Mouse (Mus musculus) lung, postnatal 0 days (tissue): Measurements from ENCODE around the gene Trim43a. TPM values are rescaled to one million over a fixed set of nuclear protein-coding genes. Genes with fewer than 3 reads are reported as not detected.
A peak's percentile ranks its signal among the peaks of the same experiment; 100 is the strongest.
"Not testable (repeated sequence)": the region's sequence is repeated elsewhere in the genome, so short reads cannot be mapped to it uniquely, and the experiment has no call there.

Experiments used
- ATAC-seq: fragments of 200-750 bp; cut with Nextera tagmentation; 2 replicates; pipeline ENCODE4 v1.8.0; 2017; ENCODE audit warnings: moderate library complexity
- DNase-seq: peaks from one replicate; pipeline ENCODE4 v3.0.0-alpha.2; 2016; ENCODE audit warnings: low spot score
- H3K27ac ChIP-seq: fragments of 300-500 bp; sonication (generic); 2 replicates; pipeline ENCODE4 v1.5.1; 2014; ENCODE audit warnings: antibody characterized with exemption, mild to moderate bottlenecking, low read length, mixed read lengths
- H3K27me3 ChIP-seq: fragments of 300-500 bp; sonication (generic); replicated peaks from 2 replicates; pipeline ENCODE4 v1.6.1; 2014; ENCODE audit warnings: low read length, mixed read lengths; ENCODE audit not compliant: insufficient read depth
- H3K36me3 ChIP-seq: fragments of 300-500 bp; sonication (generic); 2 replicates; pipeline ENCODE4 v1.6.1; 2014; ENCODE audit warnings: low read length, mixed read lengths; ENCODE audit not compliant: insufficient read depth
- H3K4me1 ChIP-seq: fragments of 300-500 bp; sonication (generic); 2 replicates; pipeline ENCODE4 v1.6.1; 2014; ENCODE audit warnings: antibody characterized with exemption, low read depth, low read length, mixed read lengths; ENCODE audit not compliant: insufficient read depth
- H3K4me2 ChIP-seq: fragments of 300-500 bp; sonication (generic); replicated peaks from 2 replicates; pipeline ENCODE4 v1.6.1; 2014; ENCODE audit warnings: low read depth, mild to moderate bottlenecking, low read length, moderate library complexity, mixed read lengths
- H3K4me3 ChIP-seq: fragments of 300-500 bp; sonication (generic); 2 replicates; pipeline ENCODE4 v1.5.1; 2014; ENCODE audit warnings: low read depth, low read length
- H3K9ac ChIP-seq: fragments of 300-500 bp; sonication (generic); replicated peaks from 2 replicates; pipeline ENCODE4 v1.6.1; 2014; ENCODE audit warnings: low read depth, mild to moderate bottlenecking
- H3K9me3 ChIP-seq: fragments of 300-500 bp; sonication (generic); 2 replicates; pipeline ENCODE4 v1.6.1; 2016; ENCODE audit warnings: low read length, mixed read lengths
- CTCF ChIP-seq: IDR thresholded peaks from 2 replicates; pipeline ENCODE4 v1.5.1; 2016; ENCODE audit warnings: antibody characterized with exemption, mild to moderate bottlenecking
- EP300 ChIP-seq: IDR thresholded peaks from 2 replicates; pipeline ENCODE4 v1.6.1; 2016; ENCODE audit warnings: antibody characterized with exemption, mild to moderate bottlenecking, control low read depth
- WGBS: fragments of 180-500 bp; shearing (Covaris S2); extraction: QIAGEN DNeasy Blood & Tissue Kit; methylation state at CpG from one replicate; pipeline ENCODE4 v1.1.7; 2014; 5-methylcytosine and 5-hydroxymethylcytosine counted together
- polyA plus RNA-seq: library from polyadenylated mRNA; unstranded; fragments of >200 nt; fragmentation: Nextera tagmentation; extraction: Ambion mirVana; gene quantifications from 2 replicates; pipeline ENCODE4 v1.2.1, GENCODE M21; 2015

Gene Trim43a
- polyA plus RNA-seq, 1 experiment from 2014 or later, result not detected

DNA sequence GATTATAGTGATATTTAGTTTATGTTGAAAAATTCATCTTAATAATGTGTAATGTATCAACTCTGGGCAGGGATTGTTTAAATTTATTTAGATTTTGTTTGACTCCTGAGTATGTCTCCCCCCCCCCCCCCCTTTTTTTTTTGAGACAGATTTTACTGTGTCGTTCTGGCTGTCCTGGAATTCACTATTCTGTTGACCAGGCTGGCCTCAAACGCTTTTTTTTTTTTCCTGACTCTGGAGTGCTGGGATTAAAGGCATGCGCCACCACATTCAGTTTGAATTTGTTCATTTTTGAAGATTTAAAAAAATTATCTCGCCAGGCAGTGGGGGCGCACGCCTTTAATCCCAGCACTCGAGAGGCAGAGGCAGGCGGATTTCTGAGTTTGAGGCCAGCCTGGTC lies 34.0 kb upstream of the Trim43a start:
- Histone ChIP-seq H3K27ac (no peak overlapping the region), H3K9me3 (no peaks in the 10 kb centered on the region), H3K27me3 (no peaks in the 10 kb centered on the region), H3K4me2 (no peak overlapping the region), H3K9ac (no peak overlapping the region), H3K4me3 (no peak overlapping the region), H3K4me1 (peaks cover 6% of the 10 kb centered on the region; the same call in 1 of the 2 replicates), H3K36me3 (no peaks in the 10 kb centered on the region)
- WGBS, result 51% methylated on average over 8 of the region's 8 CpGs
- DNase-seq (no peak), ATAC-seq (no peak)
- TF ChIP-seq CTCF (no peak), EP300 (no peak)

DNA sequence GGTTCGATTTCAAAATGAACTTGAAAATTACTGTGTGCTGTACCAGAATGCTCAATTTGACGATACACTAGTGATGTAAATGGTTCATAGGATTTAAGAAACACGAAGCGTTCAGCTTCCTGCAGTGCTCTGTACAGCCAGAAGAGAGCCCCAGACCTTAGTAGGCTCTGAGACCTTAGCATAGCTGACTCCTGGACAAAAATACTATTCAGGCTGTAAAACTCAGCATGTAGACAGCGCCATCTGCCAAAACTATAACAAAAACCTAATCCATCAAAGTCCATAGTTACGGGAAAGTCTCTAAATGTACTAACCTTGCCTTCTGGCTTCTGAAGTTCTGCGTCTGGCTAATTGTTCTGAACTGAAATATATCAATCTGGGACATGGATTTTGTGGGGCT lies 33.4 kb upstream of the Trim43a start:
- 14% methylated on average over 7 of the region's 7 CpGs for WGBS
- Histone ChIP-seq H3K27me3 (no peaks in the 10 kb centered on the region), H3K4me2 (peak overlapping the region; percentile 56), H3K4me1 (peaks cover 6% of the 10 kb centered on the region; the same call in 1 of the 2 replicates), H3K4me3 (peak overlapping the region; percentile 73), H3K9me3 (no peaks in the 10 kb centered on the region), H3K27ac (no peak overlapping the region), H3K9ac (no peak overlapping the region), H3K36me3 (no peaks in the 10 kb centered on the region)
- TF ChIP-seq EP300, result no peak
- peak; percentile 68 for TF ChIP-seq CTCF
- DNase-seq (peak; percentile 89), ATAC-seq (peak; percentile 78)

DNA sequence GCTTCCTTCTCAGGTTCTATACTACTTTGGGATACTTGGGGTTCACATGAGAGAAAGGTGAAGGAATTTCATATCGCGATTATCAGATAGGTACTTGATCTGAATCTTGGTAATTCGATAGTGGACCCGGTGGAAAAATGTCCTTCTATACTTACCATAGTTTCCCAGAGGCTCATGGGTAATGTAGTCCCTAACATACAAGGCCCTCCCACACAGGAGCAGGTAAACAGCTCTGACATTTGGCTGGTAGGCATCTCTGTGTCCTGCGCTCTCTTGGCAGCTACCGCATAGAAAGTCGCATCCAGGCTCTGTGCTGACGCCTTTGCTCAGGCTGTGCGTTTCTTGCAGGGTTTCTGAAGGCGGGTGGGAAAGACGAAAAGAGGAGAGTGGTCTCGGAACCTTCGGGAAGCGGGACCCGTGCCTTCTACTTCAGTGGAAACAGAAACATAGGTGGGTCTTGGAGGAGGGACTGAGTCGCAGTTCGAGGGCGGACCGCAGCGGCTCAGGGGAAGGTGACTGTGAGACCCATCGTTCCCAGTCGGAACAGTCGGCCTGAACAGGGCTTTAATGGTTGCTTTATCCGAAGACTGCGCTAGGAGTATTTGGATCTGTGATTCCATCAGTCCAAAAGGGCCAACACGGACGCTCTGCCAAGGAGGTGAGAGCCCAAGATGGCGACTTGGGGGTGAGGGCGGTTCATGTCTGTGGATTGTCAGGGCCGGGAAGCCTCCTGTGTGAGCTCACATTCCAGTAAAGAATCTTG lies 32.7 kb upstream of the Trim43a start, which contains the start of gene Zfp949:
Gene Zfp949 (plus strand): TSS at position 170 of the 763 bp plus-strand sequence.
- ATAC-seq (peak; percentile 95), DNase-seq (peak; percentile 92)
- Histone ChIP-seq H3K4me2 (peak within 1 kb of the TSS; percentile 56), H3K4me3 (peak within 1 kb of the TSS; percentile 73), H3K27ac (peak within 1 kb of the TSS; percentile 71), H3K27me3 (no peaks in the 10 kb centered on the region), H3K4me1 (peaks cover 6% of the 10 kb centered on the region; the same call in 1 of the 2 replicates), H3K9me3 (no peaks in the 10 kb centered on the region), H3K36me3 (no peaks in the 10 kb centered on the region), H3K9ac (peak within 1 kb of the TSS; percentile 74)
- 1% methylated on average over 30 of the region's 30 CpGs for WGBS
- TF ChIP-seq CTCF, result no peak
- TF ChIP-seq EP300, result no peak; the same call in 1 of the 2 replicates

DNA sequence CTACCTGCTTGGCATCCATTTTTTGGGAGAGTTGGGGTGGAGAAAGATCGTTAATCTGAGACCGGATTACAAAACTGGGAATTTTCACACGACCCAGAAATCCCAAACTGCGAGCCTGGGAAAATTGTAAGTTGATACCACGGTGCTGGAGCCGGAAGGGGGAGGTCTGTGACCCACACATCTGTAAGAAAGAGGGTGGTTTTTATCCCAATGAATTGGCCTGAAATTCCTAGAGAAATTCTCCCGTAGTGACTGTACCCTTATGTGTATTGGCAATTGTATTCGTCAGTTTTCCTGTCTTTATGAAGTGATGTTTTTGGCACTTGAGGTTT lies 32.1 kb upstream of the Trim43a start:
- TF ChIP-seq EP300, result no peak
- no peak for TF ChIP-seq CTCF
- Histone ChIP-seq H3K27ac (peak overlapping the region; percentile 71; the same call in 1 of the 2 replicates), H3K27me3 (no peaks in the 10 kb centered on the region), H3K9ac (peak overlapping the region; percentile 74), H3K4me2 (peak overlapping the region; percentile 56), H3K36me3 (no peaks in the 10 kb centered on the region), H3K4me1 (peaks cover 6% of the 10 kb centered on the region; the same call in 1 of the 2 replicates), H3K9me3 (no peaks in the 10 kb centered on the region), H3K4me3 (peak overlapping the region; percentile 73)
- peak; percentile 39 for DNase-seq
- no peak for ATAC-seq
- WGBS, result 1% methylated on average over 8 of the region's 8 CpGs

DNA sequence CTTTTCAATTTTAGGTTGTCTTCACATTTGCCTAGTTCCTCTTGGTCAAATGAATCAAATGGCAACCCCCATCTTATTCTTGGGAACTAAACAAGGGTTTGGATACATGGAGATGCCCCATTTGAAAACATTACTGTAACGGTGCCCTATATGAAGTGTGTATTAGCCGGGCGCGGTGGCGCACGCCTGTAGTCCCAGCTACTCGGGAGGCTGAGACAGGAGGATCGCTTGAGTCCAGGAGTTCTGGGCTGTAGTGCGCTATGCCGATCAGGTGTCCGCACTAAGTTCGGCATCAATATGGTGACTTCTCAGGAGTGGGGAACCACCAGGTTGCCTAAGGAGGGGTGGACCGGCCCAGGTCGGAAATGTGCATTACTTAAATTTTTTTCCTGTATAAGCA lies 27.6 kb upstream of the Trim43a start:
- WGBS, result 97% methylated on average over 14 of the region's 14 CpGs
- Histone ChIP-seq H3K4me1 (peaks cover 6% of the 10 kb centered on the region; the same call in 1 of the 2 replicates), H3K9ac (no peak overlapping the region), H3K27me3 (no peaks in the 10 kb centered on the region), H3K4me2 (no peak overlapping the region), H3K36me3 (0 out of 2 replicates have a peak, but pooled peaks cover 2% of the 10 kb centered on the region), H3K4me3 (no peak overlapping the region), H3K9me3 (no peaks in the 10 kb centered on the region), H3K27ac (no peak overlapping the region)
- ATAC-seq (no peak), DNase-seq (no peak)
- TF ChIP-seq CTCF, result no peak
- no peak for TF ChIP-seq EP300

DNA sequence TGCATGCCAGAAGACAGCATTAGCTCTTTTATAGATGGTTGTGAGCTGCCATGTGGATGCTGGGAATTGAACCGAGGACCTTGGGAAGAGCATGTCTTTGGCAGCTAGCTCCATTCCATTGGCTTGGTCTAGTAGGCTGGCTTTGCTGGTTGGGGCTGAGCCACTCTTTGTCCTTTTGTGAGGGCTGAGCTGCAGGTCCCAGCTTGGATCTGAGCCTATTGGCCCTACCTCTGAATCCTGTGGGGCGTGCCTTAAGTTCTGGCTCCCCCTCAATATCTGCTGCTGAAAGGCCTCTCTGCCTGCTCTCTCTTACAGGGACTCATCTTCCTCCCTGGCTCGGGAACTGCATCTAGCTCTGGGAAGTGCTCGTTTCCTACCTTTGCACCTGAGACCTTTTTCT lies 22.5 kb upstream of the Trim43a start:
- Histone ChIP-seq H3K27ac (no peak overlapping the region), H3K4me1 (no peaks in the 10 kb centered on the region), H3K9me3 (no peaks in the 10 kb centered on the region), H3K9ac (no peak overlapping the region), H3K4me3 (no peak overlapping the region), H3K4me2 (no peak overlapping the region), H3K27me3 (no peaks in the 10 kb centered on the region), H3K36me3 (0 out of 2 replicates have a peak, but pooled peaks cover 3% of the 10 kb centered on the region)
- TF ChIP-seq EP300, result no peak
- no peak for TF ChIP-seq CTCF
- 88% methylated on average over 4 of the region's 4 CpGs for WGBS
- DNase-seq (no peak), ATAC-seq (no peak)

DNA sequence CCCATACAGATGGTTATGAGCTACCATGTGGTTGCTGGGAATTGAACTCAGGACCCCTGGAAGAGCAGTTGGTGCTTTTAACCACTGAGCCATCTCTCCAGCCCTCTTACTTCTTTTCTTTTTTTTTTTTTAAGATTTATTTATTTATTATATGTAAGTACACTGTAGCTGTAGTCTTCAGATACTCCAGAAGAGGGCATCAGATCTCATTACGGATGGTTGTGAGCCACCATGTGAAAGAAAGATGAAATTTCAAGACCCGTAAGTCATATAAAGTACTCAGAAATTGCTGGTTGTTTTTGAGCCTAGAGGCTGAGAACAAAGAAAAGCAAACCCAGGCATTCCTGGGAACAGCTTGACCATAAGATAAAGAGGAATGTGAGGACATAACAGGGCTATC lies 19.2 kb upstream of the Trim43a start:
- 86% methylated on average over 2 of the region's 2 CpGs for WGBS
- not testable (repeated sequence) for ATAC-seq

DNA sequence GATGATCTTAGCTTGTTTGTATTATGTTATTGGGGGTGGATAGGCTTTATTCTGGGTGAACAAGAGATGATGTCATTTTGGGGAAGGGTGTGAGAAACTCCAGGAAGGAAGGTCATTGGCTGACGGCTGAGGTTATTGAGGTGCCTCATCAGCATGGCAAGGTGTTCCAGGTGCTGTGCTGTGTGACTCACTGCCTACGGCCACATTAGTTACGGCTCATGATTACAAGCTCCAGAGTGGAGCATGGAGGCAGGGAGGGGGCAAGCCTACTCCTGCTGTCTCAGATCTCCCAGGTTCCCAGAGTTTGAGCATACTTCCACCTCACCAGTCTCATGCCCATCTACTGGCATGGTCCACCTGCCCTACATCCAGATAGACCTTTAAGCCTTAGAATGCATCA lies 10.2 kb upstream of the Trim43a start:
- H3K4me2 ChIP-seq, H3K4me1 ChIP-seq, H3K27me3 ChIP-seq, DNase-seq, H3K27ac ChIP-seq, H3K9ac ChIP-seq, H3K4me3 ChIP-seq, ATAC-seq: not testable (repeated sequence)
- 98% methylated on average over 3 of the region's 3 CpGs for WGBS
- H3K36me3 ChIP-seq, result peaks cover 36% of the 10 kb centered on the region
- peaks cover 25% of the 10 kb centered on the region for H3K9me3 ChIP-seq

More for the DNA sequence above, 19.2 kb upstream of the Trim43a start:
- H3K36me3 ChIP-seq, result peaks cover 13% of the 10 kb centered on the region; the same call in 1 of the 2 replicates
- not testable (repeated sequence) for H3K4me1 ChIP-seq, H3K27me3 ChIP-seq, H3K9ac ChIP-seq, H3K4me2 ChIP-seq, H3K27ac ChIP-seq, H3K9me3 ChIP-seq, DNase-seq, H3K4me3 ChIP-seq

DNA sequence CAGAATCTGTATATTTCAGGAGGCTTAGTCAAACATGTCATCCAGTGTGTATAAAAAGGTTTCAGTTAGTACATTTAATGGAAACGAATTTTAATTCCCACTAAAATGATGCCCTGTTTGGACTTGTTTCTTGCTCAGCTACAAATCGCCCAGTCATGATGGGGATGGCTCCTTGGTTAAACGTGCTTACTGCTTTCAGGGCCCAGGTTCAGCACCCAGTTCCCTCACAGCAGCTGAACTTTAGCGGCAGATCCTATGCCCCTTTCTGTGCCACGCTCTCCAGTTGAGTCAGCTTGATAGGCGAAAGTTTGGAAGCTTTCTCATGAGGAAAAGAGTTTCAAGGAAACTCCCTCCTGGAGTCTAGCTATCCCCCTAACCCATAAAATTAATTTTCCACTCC lies 13.0 kb downstream of the Trim43a start:
- ATAC-seq, H3K4me3 ChIP-seq, H3K27ac ChIP-seq, H3K9ac ChIP-seq, H3K27me3 ChIP-seq, H3K36me3 ChIP-seq, H3K9me3 ChIP-seq, H3K4me2 ChIP-seq, DNase-seq, H3K4me1 ChIP-seq: not testable (repeated sequence)
- WGBS, result 68% methylated on average over 6 of the region's 6 CpGs
